Mouse (Mus musculus) stomach, postnatal 0 days (tissue): ENCODE data around the gene Lrrc28. TPM values are rescaled to one million over a fixed set of nuclear protein-coding genes. Genes with fewer than 3 reads are reported as not detected.
A peak's percentile ranks its signal among the peaks of the same experiment; 100 is the strongest.

Experiments
- ATAC-seq: fragments of 200-750 bp; cut with Nextera tagmentation; 2 replicates; pipeline ENCODE4 v1.8.0; 2017; ENCODE audit not compliant: low FRiP score, low TSS enrichment
- DNase-seq: peaks from one replicate; pipeline ENCODE4 v3.0.0-alpha.2; 2016; ENCODE audit warnings: low spot score
- H3K27ac ChIP-seq: fragments of 300-500 bp; sonication (generic); replicated peaks from 2 replicates; pipeline ENCODE4 v1.5.1; 2014; ENCODE audit warnings: mild to moderate bottlenecking, control low read depth
- H3K27me3 ChIP-seq: fragments of 300-500 bp; sonication (generic); 2 replicates; pipeline ENCODE4 v1.6.1; 2014; ENCODE audit warnings: low read length; ENCODE audit not compliant: control insufficient read depth, insufficient read depth
- H3K36me3 ChIP-seq: fragments of 300-500 bp; sonication (generic); 2 replicates; pipeline ENCODE4 v1.6.1; 2014; ENCODE audit warnings: low read length, mixed read lengths; ENCODE audit not compliant: control insufficient read depth, insufficient read depth
- H3K4me1 ChIP-seq: fragments of 300-500 bp; sonication (generic); replicated peaks from 2 replicates; pipeline ENCODE4 v1.6.1; 2014; ENCODE audit warnings: antibody characterized with exemption; ENCODE audit not compliant: control insufficient read depth, insufficient read depth
- H3K4me2 ChIP-seq: fragments of 300-500 bp; sonication (generic); replicated peaks from 2 replicates; pipeline ENCODE4 v1.6.1; 2014; ENCODE audit warnings: low read depth, mild to moderate bottlenecking, control low read depth, moderate library complexity
- H3K4me3 ChIP-seq: fragments of 300-500 bp; sonication (generic); 2 replicates; pipeline ENCODE4 v1.5.1; 2014; ENCODE audit warnings: low read depth, low read length, control low read depth
- H3K9ac ChIP-seq: fragments of 300-500 bp; sonication (generic); 2 replicates; pipeline ENCODE4 v1.6.1; 2014; ENCODE audit warnings: mild to moderate bottlenecking, low read length, control low read depth, mixed read lengths
- H3K9me3 ChIP-seq: fragments of 300-500 bp; sonication (generic); 2 replicates; pipeline ENCODE4 v1.6.1; 2016; ENCODE audit warnings: low read length; ENCODE audit not compliant: control insufficient read depth
- CTCF ChIP-seq: IDR thresholded peaks from 2 replicates; pipeline ENCODE4 v1.5.1; 2016; ENCODE audit warnings: antibody characterized with exemption, low read depth, mild to moderate bottlenecking, moderate library complexity
- EP300 ChIP-seq: optimal IDR thresholded peaks from 2 replicates; pipeline ENCODE3; 2016; ENCODE audit warnings: antibody characterized with exemption
- WGBS: fragments of 180-500 bp; shearing (Covaris S2); extraction: QIAGEN DNeasy Blood & Tissue Kit; methylation state at CpG from one replicate; pipeline ENCODE4 v1.1.7; 2014; 5-methylcytosine and 5-hydroxymethylcytosine counted together
- polyA plus RNA-seq: library from polyadenylated mRNA; unstranded; fragments of >200 nt; fragmentation: Nextera tagmentation; extraction: Ambion mirVana; gene quantifications from 2 replicates; pipeline ENCODE4 v1.2.1, GENCODE M21; 2015

Gene Lrrc28
- 66.0 and 66.5 TPM in 2 replicates for polyA plus RNA-seq

- no peaks in the 10 kb centered on the region for H3K4me1 ChIP-seq
- WGBS: under 1% methylated on average over 55 of the region's 55 CpGs
- ATAC-seq: peak; percentile 99
- peak within 1 kb of the TSS; percentile 74 for H3K4me3 ChIP-seq
- no peaks in the 10 kb centered on the region for H3K27me3 ChIP-seq
- H3K9ac ChIP-seq: peak within 1 kb of the TSS; percentile 91
- H3K27ac ChIP-seq: peak within 1 kb of the TSS; percentile 97
- H3K4me2 ChIP-seq: peak within 1 kb of the TSS; percentile 72
- no peaks in the 10 kb centered on the region for H3K9me3 ChIP-seq
- DNase-seq: peak; percentile 100
- TF ChIP-seq EP300 (peak; percentile 95), CTCF (no peak; the same call in 1 of the 2 replicates)
- H3K36me3 ChIP-seq: 0 out of 2 replicates have a peak, but pooled peaks cover 3% of the 10 kb centered on the region
Observed at GRCm38 (mm10) chr7:67644833-67645680, at the start of gene Lrrc28. TSS of gene Lrrc28 (minus strand) at chr7:67645268.

DNA sequence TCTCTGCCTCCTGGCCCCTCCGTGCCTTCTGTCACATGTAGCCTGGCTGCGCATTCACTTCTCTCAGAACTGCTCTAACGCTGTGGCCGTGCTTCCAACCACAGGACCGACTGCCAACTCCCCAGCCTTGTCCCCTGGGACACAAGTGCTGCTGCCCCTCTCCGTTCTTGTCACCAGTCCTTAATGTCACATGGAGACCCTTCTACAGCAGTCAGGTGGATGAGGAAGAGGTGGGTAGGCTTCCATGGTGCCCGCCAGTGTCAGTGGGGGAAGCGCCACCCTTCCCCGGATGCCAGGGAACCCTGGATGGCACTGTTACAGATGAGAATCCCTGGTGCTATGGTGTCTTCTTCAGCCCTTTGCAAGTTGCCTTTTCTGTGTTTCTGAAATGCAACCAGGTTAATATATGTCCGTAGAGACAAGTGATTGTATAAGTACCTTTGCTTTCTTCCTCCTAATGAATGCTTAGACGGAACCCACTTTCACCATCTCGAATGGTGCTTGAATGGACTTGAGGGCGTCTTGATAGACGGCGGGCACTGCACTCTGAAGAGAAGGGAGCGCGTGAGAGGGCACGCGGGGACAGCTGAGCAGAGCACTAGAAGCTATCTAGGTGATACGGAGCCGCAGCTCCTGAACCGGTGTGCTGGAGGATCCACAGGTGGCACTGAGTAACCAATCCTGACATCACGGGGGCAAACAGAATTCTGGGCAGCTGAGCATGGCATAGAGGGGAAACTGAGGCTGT is 47.9 kb upstream of the Lrrc28 start:
- Histone ChIP-seq H3K9me3 (no peaks in the 10 kb centered on the region), H3K27me3 (no peaks in the 10 kb centered on the region), H3K4me3 (no peak overlapping the region), H3K36me3 (peaks cover 5% of the 10 kb centered on the region; the same call in 1 of the 2 replicates), H3K4me2 (no peak overlapping the region), H3K9ac (no peak overlapping the region), H3K4me1 (no peaks in the 10 kb centered on the region), H3K27ac (no peak overlapping the region)
- 91% methylated on average over 23 of the region's 23 CpGs for WGBS
- ATAC-seq (no peak; the same call in 1 of the 2 replicates), DNase-seq (no peak)
- no peak for TF ChIP-seq EP300
- no peak for TF ChIP-seq CTCF

DNA sequence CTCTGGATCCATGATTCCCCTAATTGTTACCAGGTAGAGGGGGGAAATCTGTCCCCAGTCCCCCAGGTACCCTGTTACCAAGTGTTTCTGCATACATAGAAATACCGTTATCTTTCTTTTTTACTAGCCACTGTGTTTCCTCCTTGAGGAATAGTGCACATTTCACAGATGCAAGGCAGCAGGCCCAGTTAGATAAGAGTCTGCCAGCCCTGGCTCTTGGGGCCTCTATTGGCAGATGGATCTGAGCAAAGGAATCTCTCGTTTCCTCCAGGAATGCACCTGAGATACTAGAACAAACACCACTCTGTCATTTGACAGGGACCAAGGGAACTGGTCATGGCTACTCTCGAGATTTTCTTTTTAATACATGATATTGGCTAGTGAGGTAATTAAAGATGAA is 47.1 kb upstream of the Lrrc28 start:
- ATAC-seq (no peak), DNase-seq (no peak)
- TF ChIP-seq CTCF (no peak), EP300 (no peak)
- 59% methylated on average over 3 of the region's 3 CpGs for WGBS
- Histone ChIP-seq H3K4me3 (no peak overlapping the region), H3K27me3 (no peaks in the 10 kb centered on the region), H3K4me2 (no peak overlapping the region), H3K9me3 (no peaks in the 10 kb centered on the region), H3K27ac (no peak overlapping the region), H3K4me1 (no peaks in the 10 kb centered on the region), H3K9ac (no peak overlapping the region), H3K36me3 (peaks cover 5% of the 10 kb centered on the region; the same call in 1 of the 2 replicates)

DNA sequence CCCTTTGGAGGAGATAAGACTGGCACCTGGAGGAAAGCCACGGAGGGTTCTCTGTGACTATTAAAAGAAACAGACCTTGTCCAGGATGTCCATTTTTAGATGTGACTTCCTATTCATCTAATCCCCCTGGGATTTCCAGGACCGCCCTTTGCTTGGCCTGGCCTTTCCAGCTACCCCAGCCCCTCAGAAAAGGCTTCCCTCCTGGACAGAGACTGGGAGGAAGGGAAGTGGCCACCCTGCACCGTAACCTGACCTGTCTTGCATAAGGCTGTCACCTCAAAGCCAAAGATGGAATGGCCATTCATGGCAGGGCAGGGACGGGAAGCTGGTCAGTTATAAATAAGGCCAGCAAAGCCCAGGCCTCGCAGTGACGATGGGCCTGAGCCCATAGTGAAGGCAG is 46.0 kb upstream of the Lrrc28 start:
- no peaks in the 10 kb centered on the region for H3K4me1 ChIP-seq
- H3K4me3 ChIP-seq: no peak overlapping the region
- ATAC-seq (no peak), DNase-seq (no peak)
- TF ChIP-seq CTCF (no peak), EP300 (no peak)
- 63% methylated on average over 6 of the region's 6 CpGs for WGBS
- no peaks in the 10 kb centered on the region for H3K9me3 ChIP-seq
- no peaks in the 10 kb centered on the region for H3K27me3 ChIP-seq
- H3K27ac ChIP-seq: no peak overlapping the region
- H3K4me2 ChIP-seq: no peak overlapping the region
- H3K36me3 ChIP-seq: 0 out of 2 replicates have a peak, but pooled peaks cover 3% of the 10 kb centered on the region
- H3K9ac ChIP-seq: no peak overlapping the region

GRCm38 (mm10) chr7:67689793-67690192 is 44.7 kb upstream of the Lrrc28 start:
- H3K36me3 ChIP-seq: peaks cover 3% of the 10 kb centered on the region; the same call in 1 of the 2 replicates
- ATAC-seq (no peak), DNase-seq (no peak)
- no peaks in the 10 kb centered on the region for H3K4me1 ChIP-seq
- no peak overlapping the region for H3K4me3 ChIP-seq
- whole genome bisulfite sequencing: 75% methylated on average over 7 of the region's 7 CpGs
- no peaks in the 10 kb centered on the region for H3K27me3 ChIP-seq
- H3K9me3 ChIP-seq: 0 out of 2 replicates have a peak, but pooled peaks cover 3% of the 10 kb centered on the region
- H3K27ac ChIP-seq: no peak overlapping the region; the same call in 1 of the 2 replicates
- no peak for TF ChIP-seq EP300
- no peak overlapping the region for H3K9ac ChIP-seq
- H3K4me2 ChIP-seq: no peak overlapping the region
